Mouse (Mus musculus) gastrocnemius, postnatal 25 days (tissue): Measurements from ENCODE around the gene Ube2ql1. TPM values are rescaled to one million over a fixed set of nuclear protein-coding genes. Genes with fewer than 3 reads are reported as not detected.

Experiments used
- DNase-seq: peaks from one replicate; pipeline ENCODE4 v3.0.0; 2022
- total RNA-seq, 2 experiments: library from RNA; stranded (reverse); gene quantifications; 1 replicate in 1 of 2; 2 replicates in 1 of 2; pipeline ENCODE4 v1.2.3; 2021

Gene Ube2ql1
- total RNA-seq, 2 experiments from 2014 or later = 0.27 to 0.64 TPM

DNA sequence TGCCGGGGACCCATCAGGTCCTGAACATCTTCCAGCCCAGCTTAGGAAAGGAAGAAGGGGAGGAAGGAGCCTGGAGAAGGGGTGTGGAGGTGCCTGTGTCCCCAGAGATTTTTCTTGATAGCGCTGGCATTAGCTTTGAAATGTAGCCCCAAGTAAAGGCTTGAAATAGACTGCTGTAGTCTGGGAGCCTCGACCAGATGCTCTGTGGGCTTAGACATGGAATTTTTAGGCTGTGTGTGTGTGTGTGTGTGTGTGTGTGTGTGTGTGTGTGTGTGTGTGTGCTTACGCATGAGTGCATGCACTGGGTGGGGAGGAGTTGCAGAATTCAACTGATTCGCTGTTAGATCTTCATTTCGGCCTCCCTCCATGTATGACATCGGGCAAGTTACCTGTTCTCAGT lies 31.5 kb downstream of the Ube2ql1 start:
- no peak for DNase-seq

- DNase-seq = no peak
Measured at GRCm38 (mm10) chr13:69707496-69707895, 32.2 kb downstream of the Ube2ql1 start.

DNA sequence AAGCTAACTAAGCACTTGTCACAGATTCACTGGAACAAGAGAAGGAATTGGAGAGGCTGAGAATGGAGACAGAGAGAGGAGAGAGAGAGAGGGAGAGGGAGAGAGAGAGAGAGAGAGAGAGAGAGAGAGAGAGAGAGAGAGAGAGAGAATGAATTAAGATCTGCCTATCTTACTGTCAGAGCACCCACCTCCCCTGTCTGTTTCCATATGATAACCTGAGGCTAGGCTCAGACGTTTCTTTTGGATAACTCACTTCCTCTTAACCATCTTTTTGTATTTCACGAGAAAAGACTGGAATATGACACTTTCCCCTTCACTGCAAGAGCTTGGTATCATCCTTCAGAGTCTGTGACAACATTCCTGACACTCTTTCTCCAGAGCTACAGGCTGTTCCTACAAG lies 32.8 kb downstream of the Ube2ql1 start:
- no peak for DNase-seq

- DNase-seq = no peak
Measured at GRCm38 (mm10) chr13:69703505-69703904, 36.2 kb downstream of the Ube2ql1 start.

DNA sequence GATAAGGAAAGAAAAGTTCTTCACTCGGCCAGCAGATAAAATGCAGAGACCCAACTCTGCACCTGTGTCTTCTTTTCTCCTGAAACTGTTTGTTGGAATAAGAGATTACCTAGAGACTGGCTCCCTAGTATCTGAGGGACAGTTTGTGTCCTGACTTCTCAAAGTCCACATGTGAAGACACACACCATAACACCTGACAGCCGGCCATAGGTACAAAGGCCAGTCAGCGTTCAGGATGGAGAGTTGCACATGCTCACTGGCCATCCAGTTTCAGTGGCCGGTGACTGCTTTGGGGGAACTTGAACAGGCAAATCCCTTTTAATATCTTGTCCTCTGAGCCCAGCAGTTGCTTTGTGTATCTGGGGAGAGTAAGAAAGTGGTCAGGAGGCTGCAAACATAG lies 38.3 kb downstream of the Ube2ql1 start:
- DNase-seq = no peak

- DNase-seq = no peak
Measured at GRCm38 (mm10) chr13:69700827-69701226, 38.9 kb downstream of the Ube2ql1 start.

DNA sequence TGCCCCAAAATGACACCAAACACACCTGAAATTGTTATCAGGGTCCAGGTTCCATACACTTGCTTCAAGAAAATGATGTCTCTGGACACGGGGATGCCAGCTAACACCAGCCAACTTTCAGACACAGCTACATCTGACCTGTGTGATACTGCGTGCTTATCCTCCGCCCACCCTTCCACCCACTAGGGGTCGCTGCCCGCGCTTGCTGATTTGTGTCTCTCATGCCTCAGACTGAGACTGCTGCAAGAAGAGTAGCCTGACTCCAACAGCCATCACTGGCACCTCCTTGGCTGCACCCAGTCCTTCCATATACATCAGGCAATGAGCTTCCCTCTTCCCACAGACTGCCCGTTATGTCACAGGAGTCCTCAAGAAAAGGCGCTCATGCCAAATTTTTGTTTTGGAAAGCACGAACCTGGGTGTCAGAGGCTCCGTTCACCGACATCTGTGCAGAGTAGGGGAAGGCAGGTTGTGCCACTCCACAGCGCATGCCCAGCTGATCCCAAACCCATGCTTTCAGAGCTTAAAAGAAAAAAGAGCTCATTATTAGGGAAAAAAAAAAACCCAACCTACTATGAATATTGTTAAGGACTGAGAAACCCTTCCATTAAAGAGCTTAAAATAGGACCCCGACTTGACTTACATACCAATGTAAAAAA lies 43.2 kb downstream of the Ube2ql1 start:
- no peak for DNase-seq

- no peak for DNase-seq
Measured at GRCm38 (mm10) chr13:69691074-69691473, 48.6 kb downstream of the Ube2ql1 start.

DNA sequence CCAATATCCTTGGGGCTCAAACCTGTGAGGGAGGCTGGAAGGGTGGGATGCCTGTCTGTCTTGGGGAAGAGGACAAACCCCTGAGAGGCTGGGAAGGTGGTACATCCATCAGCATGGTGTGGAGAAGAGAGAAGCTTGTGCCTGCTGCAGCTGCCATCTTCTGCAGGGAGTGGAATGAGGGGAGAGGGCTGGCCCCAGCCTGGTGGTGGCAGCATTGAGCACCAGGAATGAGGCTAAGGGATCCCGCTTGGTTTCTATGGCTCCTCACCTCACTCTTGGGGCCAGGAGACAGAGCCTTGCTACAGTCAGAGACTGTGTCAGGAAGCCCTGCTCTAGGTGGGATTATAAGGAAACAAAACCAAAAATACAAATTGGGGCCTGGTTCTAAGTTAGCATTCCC lies 52.7 kb downstream of the Ube2ql1 start:
- no peak for DNase-seq

DNA sequence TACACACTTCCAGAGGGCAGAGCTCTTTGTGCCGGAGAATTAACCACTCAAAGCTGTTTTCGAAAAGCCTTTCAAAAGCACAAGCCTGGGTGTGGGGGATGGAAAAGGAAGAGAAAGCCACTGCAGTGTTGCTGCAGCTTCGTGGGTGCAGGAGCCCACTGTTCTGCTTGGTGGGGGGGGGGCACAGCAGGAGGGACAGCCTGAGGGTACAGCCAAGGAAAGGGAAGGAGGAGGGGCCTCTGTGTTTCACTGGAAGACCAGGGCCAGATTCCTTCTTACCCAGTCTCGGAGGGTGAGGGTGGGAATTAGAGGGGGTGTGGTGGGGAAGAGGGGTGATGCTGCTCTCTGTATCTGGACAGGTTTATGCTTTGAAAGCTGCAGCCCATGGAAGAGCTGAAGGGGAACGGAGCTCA lies 54.3 kb downstream of the Ube2ql1 start:
- no peak for DNase-seq

DNA sequence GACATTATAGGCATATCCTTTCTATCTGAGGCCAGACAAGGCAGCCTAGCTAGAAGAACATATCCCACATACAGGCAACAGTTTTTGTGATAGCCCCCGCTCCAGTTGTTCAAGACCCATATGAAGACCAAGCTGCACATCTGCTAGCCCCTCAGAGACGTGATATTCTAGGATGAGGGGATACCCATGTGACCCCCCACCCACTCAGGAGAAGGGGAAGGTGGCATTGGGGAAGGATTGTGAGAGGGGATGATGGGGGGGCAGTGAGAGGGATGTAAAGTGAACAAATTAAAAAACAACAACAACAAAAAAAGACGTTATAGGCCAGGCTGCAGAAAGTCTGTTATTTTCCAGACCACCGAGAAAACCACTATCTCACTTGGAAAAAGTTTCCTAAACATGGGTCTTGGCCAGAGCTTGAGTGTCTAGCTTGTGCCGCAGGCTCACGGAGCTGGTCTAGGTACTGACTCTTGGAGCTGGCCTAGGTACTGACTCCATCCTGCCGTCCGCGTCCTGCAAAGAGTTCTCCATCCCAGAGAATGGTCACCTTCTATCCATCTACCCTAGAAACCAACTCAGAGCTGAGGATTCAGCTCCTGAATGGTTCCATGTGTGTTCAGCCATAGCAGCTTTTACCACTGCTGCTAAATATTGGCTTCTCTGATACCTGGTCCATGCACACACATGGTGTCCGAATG lies 65.6 kb downstream of the Ube2ql1 start:
- no peak for DNase-seq

GRCm38 (mm10) chr13:69673197-69673920 lies 66.3 kb downstream of the Ube2ql1 start:
- DNase-seq = no peak

DNA sequence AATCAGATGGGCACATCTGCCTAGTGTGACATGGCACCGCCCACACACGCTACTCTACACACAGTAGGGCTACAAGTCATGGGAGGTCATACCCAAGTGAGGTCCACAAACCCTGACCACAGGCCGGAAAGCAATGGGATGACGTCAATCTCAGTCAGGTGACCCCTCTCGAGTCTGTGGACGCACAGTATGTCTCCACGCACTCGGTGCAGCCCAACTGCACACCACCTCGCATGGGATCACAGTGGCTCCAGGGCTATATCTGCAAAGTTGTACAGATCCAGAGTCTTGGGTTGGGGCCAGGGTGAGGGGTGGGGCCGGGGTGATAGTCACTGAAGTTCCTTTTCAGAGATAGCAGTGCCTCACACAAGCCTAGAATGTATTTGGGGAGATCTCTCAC lies 67.1 kb downstream of the Ube2ql1 start:
- DNase-seq = no peak

DNA sequence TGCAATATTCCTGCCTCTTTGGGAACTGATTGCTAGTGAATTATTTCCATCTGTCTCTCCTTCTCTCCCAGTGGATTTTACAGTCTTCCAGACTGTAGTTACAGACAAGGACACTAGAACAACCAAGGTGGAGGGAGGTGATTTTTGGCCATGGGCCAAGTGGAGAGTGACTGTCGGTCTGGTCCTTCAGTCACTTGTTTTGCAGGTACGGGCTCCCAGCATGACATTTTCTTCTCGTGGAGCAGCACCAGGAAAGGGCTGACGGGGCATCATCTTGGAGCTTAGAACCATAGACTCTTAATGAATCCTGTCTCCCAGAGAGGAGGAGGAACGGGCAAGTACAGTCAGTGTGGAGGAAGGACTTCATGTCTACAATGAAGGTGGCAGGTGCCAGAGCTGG lies 67.6 kb downstream of the Ube2ql1 start:
- DNase-seq = no peak

DNA sequence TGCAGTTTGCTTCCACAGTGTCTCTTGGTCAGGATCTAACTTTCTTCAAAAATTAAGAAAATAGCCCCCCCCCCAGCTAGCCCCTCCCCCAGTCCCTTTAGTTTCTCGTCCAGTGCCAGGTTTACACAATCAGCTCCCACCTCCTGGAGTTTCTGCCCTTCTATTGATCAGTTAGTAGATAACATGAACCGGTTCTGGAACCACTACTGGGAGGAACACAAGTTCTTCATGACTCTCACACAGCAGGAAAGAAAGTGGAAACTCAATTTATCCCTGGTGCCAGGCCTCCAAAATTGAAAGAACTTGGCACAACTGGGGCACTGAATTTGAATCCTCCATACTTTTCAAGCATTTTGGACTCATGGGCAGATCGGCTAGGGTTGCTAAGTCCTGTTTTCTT lies 85.2 kb downstream of the Ube2ql1 start:
- no peak for DNase-seq

Other genes with a start within 250 kb of the Ube2ql1 start
- 10 to 100 TPM; 37.8 to 39.2 TPM for gene Nsun2, start 206.1 kb downstream of the Ube2ql1 start, total RNA-seq
- 1 to 10 TPM; 6.0 to 6.2 TPM for gene Tent4a, start 205.3 kb downstream of the Ube2ql1 start, total RNA-seq
- gene Srd5a1, start 128.4 kb downstream of the Ube2ql1 start, total RNA-seq = 1 to 10 TPM in 1 of 2 experiments, under 1 TPM in 1; 0.31 to 1.1 TPM
- 10 to 100 TPM in 1 of 2 experiments, 1 to 10 TPM in 1; 8.6 to 11.8 TPM for gene Med10, start 62.5 kb upstream of the Ube2ql1 start, total RNA-seq